Mouse (Mus musculus): ENCODE data around the gene Pcca.

The Pcca gene

GRCm38 (mm10) chr14:122912812-122913498 is 378.8 kb downstream of the Pcca start:
- intact Hi-C loops (cut with DNase I) = no loop called here

- intact Hi-C loops (cut with DNase I) = no loop called here
Observed at GRCm38 (mm10) chr14:122913657-122914056, 379.5 kb downstream of the Pcca start, which contains the start of gene Ggact. TSS of gene Ggact (minus strand) at chr14:122913757.

GRCm38 (mm10) chr14:122917676-122918075 is 383.6 kb downstream of the Pcca start:
- intact Hi-C loops (cut with DNase I) = no loop called here

DNA sequence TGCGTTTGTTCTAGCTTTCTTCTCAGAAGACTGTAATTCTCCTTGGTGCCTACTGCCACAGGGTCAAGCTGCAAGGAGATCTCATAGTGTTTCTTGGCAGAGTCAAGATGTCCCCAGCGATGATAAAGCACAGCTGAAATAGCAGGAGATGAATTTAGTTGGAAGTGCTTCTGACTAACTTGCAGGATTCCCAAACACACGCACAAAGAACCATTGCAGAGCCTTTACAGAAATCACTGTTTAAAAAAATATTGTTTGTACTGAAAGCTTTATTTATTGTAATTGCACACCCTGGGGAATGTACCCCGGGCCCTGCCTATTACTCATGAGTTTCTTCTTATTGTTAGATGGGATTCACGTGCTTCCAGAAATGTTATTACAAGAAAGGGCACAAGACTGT is 385.9 kb downstream of the Pcca start:
- intact Hi-C loops (cut with DNase I) = no loop called here

GRCm38 (mm10) chr14:122936460-122936859 is 402.3 kb downstream of the Pcca start:
- intact Hi-C loops (cut with DNase I) = no loop called here

All from adrenal gland (tissue).